Mouse (Mus musculus) urinary bladder, adult 18-20 months (tissue): Measurements from ENCODE around the gene Tet2.

Source experiments
- DNase-seq, 2 experiments: peaks; one replicate each; pipeline ENCODE4 v3.0.0; 2022; ENCODE audit warnings: low spot score in 2 of 2, mixed read lengths in 2 of 2

Tet2 gene

DNA sequence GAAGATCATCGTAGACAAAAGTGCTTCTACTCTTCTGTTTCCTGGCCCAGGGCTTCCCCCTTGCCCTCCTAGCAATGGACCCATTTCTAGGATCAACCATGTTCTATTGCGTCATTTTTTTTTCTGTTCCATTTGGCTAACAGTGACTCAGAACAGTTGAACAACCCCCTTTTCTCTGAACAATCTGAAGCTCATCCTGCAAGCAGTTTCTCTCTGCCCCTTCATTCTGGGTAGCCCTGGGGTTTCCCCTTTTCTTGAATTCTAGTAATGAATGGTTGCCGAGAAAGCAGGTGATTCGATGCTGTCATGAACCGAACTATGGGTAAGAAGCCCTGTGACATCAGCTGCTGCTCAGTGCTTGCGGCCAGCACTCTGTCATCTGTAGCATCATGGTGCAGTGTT lies 108.0 kb downstream of the Tet2 start:
- DNase-seq = no peak

GRCm38 (mm10) chr3:133436279-133436860 lies 108.6 kb downstream of the Tet2 start:
- DNase-seq = no peak

DNA sequence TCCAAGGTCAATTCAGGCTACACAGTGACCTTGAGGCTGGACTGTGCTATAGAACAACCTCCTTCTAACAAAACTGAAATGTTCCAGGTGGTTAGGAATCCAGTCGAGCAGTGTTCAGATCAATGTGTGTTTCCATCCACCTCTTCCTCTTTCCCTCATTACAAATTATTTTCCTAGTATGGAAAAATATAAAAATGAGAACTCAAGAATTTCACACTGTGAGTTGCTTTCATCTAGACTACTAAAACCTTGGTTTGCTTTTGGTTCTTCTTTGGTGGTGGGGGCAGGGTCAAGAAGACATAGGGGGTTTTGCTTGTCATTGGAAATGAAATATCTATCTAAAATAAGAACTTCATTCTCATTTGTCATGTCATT lies 109.2 kb downstream of the Tet2 start:
- DNase-seq = no peak

GRCm38 (mm10) chr3:133435141-133435773 lies 109.7 kb downstream of the Tet2 start:
- DNase-seq = no peak

- DNase-seq = no peak
Measured at GRCm38 (mm10) chr3:133429394-133430173, 115.4 kb downstream of the Tet2 start.

GRCm38 (mm10) chr3:133428003-133428402 lies 116.9 kb downstream of the Tet2 start:
- DNase-seq = no peak

DNA sequence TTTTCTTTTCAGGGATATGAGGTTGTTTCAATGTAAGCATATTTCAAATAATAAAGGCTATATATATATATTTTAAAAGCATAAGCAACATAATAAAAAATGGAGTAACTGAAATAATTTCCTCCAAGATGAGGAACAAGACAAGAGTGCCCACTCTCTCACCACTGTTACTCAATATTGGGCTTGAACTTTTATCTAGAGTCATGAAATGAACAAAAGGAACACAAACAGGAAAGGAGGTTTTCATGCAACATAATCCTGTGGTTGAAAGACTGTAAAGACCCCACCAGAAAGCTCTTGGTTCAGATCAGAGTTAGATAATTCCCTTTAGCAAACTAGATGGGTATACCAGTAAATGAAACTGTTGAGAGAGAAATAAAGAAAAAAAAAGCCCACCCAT lies 121.9 kb downstream of the Tet2 start:
- no peak for DNase-seq

DNA sequence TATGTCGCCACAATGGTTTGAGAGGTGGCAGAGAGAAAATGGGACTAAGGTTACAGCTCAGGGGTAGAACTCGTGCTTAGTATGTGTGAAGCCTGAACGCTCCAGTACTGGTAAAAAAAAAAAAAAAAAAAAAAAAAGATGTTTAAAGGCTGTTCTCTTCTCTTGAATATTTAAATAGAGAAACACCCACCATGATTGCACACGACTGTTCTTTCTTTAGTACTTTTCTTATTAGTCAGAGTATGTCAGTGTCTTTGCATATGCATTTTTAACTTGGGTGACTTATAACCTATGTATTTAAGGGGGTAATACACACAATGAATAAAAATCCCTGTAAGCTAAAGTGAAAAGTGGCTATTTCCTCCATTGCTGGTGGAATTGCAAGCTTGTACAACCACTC lies 130.2 kb downstream of the Tet2 start:
- no peak for DNase-seq
